Mouse (Mus musculus): Measurements from ENCODE around the gene A730015C16Rik. TPM values are rescaled to one million over a fixed set of nuclear protein-coding genes. Genes with fewer than 3 reads are reported as not detected.

Gene A730015C16Rik
- 1.4 and 1.6 TPM in 2 replicates for polyA plus RNA-seq (2014; fragmentation: Nextera tagmentation; extraction: Ambion mirVana)

- ATAC-seq (replicated peaks; ENCODE audit: low FRiP score, low TSS enrichment, low read depth) (no peak), DNase-seq (ENCODE audit: low spot score) (no peak)
- Histone ChIP-seq H3K4me2 (ENCODE audit: low read length) (peak within 1 kb of the TSS; percentile 92), H3K27me3 (replicated peaks; ENCODE audit: control insufficient read depth, insufficient read depth, low read length) (no peaks in the 10 kb centered on the region), H3K9me3 (ENCODE audit: control insufficient read depth, low read length) (no peaks in the 10 kb centered on the region), H3K4me3 (ENCODE audit: low read depth, low read length) (peak within 1 kb of the TSS; percentile 94), H3K27ac (ENCODE audit: low read depth) (peak within 1 kb of the TSS; percentile 89), H3K9ac (ENCODE audit: low read length) (peak within 1 kb of the TSS; percentile 90), H3K36me3 (ENCODE audit: control insufficient read depth, insufficient read depth, low read length) (peaks cover 21% of the 10 kb centered on the region; the same call in 1 of the 2 replicates), H3K4me1 (replicated peaks; ENCODE audit: control insufficient read depth, insufficient read depth, low read length) (peaks cover 13% of the 10 kb centered on the region)
- WGBS, result 7% methylated on average over 20 of the region's 20 CpGs
These were observed at the start of gene A730015C16Rik for GRCm38 (mm10) chr4:108848505-108848848. A730015C16Rik (minus strand) TSS chr4:108848619.

- H3K27ac ChIP-seq (ENCODE audit: low read depth), result no peak overlapping the region
- no peaks in the 10 kb centered on the region for H3K4me1 ChIP-seq (replicated peaks; ENCODE audit: control insufficient read depth, insufficient read depth, low read length)
- H3K9ac ChIP-seq (ENCODE audit: low read length), result no peak overlapping the region
- DNase-seq (ENCODE audit: low spot score) (no peak), ATAC-seq (replicated peaks; ENCODE audit: low FRiP score, low TSS enrichment, low read depth) (no peak)
- no peaks in the 10 kb centered on the region for H3K9me3 ChIP-seq (ENCODE audit: control insufficient read depth, low read length)
- no peak overlapping the region for H3K4me3 ChIP-seq (ENCODE audit: low read depth, low read length)
- no peaks in the 10 kb centered on the region for H3K36me3 ChIP-seq (ENCODE audit: control insufficient read depth, insufficient read depth, low read length)
- 87% methylated on average over 6 of the region's 6 CpGs for WGBS
- H3K4me2 ChIP-seq (ENCODE audit: low read length), result no peak overlapping the region
- H3K27me3 ChIP-seq (replicated peaks; ENCODE audit: control insufficient read depth, insufficient read depth, low read length), result no peaks in the 10 kb centered on the region
These were observed 42.5 kb upstream of the A730015C16Rik start for GRCm38 (mm10) chr4:108890876-108891275.

DNA sequence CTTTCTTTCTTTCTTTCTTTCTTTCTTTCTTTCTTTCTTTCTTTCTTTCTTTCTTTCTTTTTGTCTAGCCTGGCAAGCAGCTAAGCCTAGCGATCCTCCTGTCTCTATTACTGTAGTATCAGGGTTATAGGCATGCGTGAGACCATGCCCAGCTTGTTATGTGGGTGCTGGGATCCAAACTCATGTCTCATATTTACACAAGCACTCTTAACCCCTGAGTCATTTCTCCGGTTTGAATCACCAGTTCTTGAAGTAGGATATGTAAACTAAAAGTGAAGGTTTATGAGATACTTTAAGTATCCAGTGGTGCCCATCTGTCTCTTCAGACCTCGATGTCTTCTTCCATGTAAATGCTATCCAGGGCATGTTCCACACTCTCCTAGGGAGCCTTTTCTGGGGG, 39.0 kb upstream of the A730015C16Rik start:
- H3K4me2 ChIP-seq (ENCODE audit: low read length), result no peak overlapping the region
- WGBS, result 65% methylated on average over 4 of the region's 4 CpGs
- no peaks in the 10 kb centered on the region for H3K36me3 ChIP-seq (ENCODE audit: control insufficient read depth, insufficient read depth, low read length)
- no peak overlapping the region for H3K4me3 ChIP-seq (ENCODE audit: low read depth, low read length)
- H3K27me3 ChIP-seq (replicated peaks; ENCODE audit: control insufficient read depth, insufficient read depth, low read length), result no peaks in the 10 kb centered on the region
- H3K9ac ChIP-seq (ENCODE audit: low read length), result no peak overlapping the region
- DNase-seq (ENCODE audit: low spot score), result no peak
- no peaks in the 10 kb centered on the region for H3K9me3 ChIP-seq (ENCODE audit: control insufficient read depth, low read length)
- no peak for ATAC-seq (replicated peaks; ENCODE audit: low FRiP score, low TSS enrichment, low read depth)
- H3K4me1 ChIP-seq (replicated peaks; ENCODE audit: control insufficient read depth, insufficient read depth, low read length), result no peaks in the 10 kb centered on the region
- no peak overlapping the region for H3K27ac ChIP-seq (ENCODE audit: low read depth)

DNA sequence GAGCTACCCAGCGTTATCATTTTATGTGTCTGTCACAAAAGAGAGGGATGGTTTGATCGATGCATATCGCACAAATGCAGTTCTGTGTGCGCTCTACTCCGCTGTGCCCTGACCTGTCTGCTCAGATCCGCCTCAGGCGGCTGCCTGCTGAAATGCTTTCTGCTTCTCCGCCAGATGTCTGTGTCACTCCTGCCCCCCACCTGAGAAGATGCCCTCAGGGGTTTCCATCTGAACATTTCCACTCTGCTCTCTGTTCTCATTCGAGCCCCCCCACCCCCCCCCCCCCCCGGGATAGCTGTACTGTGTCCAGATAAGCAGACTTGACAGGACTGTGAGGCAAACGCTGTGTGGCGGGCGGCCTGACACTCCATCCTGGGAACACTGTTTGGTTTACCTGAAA, 35.4 kb upstream of the A730015C16Rik start:
- no peak overlapping the region for H3K4me3 ChIP-seq (ENCODE audit: low read depth, low read length)
- H3K4me2 ChIP-seq (ENCODE audit: low read length), result no peak overlapping the region
- H3K9me3 ChIP-seq (ENCODE audit: control insufficient read depth, low read length), result no peaks in the 10 kb centered on the region
- no peaks in the 10 kb centered on the region for H3K27me3 ChIP-seq (replicated peaks; ENCODE audit: control insufficient read depth, insufficient read depth, low read length)
- 55% methylated on average over 13 of the region's 13 CpGs for WGBS
- no peaks in the 10 kb centered on the region for H3K36me3 ChIP-seq (ENCODE audit: control insufficient read depth, insufficient read depth, low read length)
- DNase-seq (ENCODE audit: low spot score) (no peak), ATAC-seq (replicated peaks; ENCODE audit: low FRiP score, low TSS enrichment, low read depth) (no peak)
- H3K4me1 ChIP-seq (replicated peaks; ENCODE audit: control insufficient read depth, insufficient read depth, low read length), result no peaks in the 10 kb centered on the region
- H3K27ac ChIP-seq (ENCODE audit: low read depth), result no peak overlapping the region
- no peak overlapping the region for H3K9ac ChIP-seq (ENCODE audit: low read length)

DNA sequence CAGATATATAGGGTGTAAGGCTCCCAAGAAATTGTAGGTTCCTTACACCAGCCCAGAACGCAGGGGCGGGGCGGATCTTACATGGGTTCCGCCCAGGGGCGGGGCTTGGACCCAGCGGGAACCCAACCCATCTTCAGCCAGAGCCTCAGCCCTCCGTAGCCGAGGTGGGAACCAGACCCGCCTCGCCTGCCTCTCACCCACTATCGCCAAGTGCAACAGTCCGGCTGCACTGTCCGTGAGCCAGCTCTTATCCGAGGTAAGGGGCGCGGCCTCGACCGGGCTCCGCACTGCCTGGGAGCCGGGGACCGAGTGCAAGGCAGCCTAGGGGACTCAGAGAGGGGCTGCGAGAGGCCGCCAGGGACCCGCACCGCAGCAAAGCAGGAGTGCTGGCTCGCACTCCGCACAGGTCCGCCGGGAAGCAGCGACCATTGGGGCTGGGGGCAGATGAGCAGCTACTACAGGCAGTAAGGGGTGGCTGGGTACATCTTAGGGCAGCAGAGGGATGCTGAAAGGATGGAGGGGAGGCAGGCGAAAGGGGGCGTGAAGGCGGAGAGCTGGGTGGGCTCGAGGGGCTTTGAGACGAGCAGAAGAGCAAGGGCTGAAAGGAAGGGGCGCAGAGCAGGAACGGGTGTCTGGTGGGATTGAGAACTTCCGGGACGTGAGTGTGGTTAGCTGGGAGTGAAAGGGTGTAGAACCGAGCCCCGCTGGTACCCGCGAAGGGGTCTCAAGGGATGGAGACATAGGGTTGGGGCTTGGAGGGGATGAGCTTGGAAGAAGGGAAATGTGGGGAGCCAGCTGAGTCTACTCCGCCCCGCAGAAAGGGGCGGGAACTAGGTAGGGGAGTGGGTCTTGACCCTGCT, 30.8 kb upstream of the A730015C16Rik start, which contains the start of gene Rab3b:
Rab3b (plus strand) TSS at position 101 of the 860 bp plus-strand sequence.
- WGBS, result under 1% methylated on average over 46 of the region's 46 CpGs

DNA sequence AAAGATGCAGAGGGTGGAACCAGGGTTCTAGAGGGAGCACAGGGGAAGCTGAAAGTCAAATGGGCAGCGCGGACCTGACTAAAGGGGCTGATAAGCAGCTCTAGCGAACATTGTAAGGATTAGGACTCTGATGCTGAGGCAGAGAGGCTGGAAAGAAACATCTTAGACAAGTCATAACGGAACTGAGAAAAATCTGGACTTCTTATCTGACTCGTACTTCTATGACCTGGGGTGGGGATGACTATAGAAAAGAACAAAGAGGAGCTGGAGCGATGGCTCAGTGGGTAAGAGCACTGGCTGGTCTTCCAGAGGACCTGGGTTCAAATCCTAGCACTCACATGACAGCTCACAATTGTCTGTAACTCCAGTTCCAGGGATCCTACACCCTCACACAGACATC, 29.5 kb upstream of the A730015C16Rik start:
- H3K4me3 ChIP-seq (ENCODE audit: low read depth, low read length), result no peak overlapping the region
- DNase-seq (ENCODE audit: low spot score), result no peak
- no peaks in the 10 kb centered on the region for H3K9me3 ChIP-seq (ENCODE audit: control insufficient read depth, low read length)
- no peak overlapping the region for H3K4me2 ChIP-seq (ENCODE audit: low read length)
- no peak for ATAC-seq (replicated peaks; ENCODE audit: low FRiP score, low TSS enrichment, low read depth)
- H3K9ac ChIP-seq (ENCODE audit: low read length), result no peak overlapping the region
- H3K27me3 ChIP-seq (replicated peaks; ENCODE audit: control insufficient read depth, insufficient read depth, low read length), result no peaks in the 10 kb centered on the region
- H3K4me1 ChIP-seq (replicated peaks; ENCODE audit: control insufficient read depth, insufficient read depth, low read length), result no peaks in the 10 kb centered on the region
- 78% methylated on average over 6 of the region's 6 CpGs for WGBS
- no peaks in the 10 kb centered on the region for H3K36me3 ChIP-seq (ENCODE audit: control insufficient read depth, insufficient read depth, low read length)
- no peak overlapping the region for H3K27ac ChIP-seq (ENCODE audit: low read depth)

More for the DNA sequence above, 30.8 kb upstream of the A730015C16Rik start, which contains the start of gene Rab3b:
- ATAC-seq (replicated peaks; ENCODE audit: low FRiP score, low TSS enrichment, low read depth) (peak; percentile 92), DNase-seq (ENCODE audit: low spot score) (peak; percentile 83)
- Histone ChIP-seq H3K4me2 (ENCODE audit: low read length) (peak within 1 kb of the TSS; percentile 92), H3K4me1 (replicated peaks; ENCODE audit: control insufficient read depth, insufficient read depth, low read length) (no peaks in the 10 kb centered on the region), H3K9ac (ENCODE audit: low read length) (peak within 1 kb of the TSS; percentile 34), H3K27me3 (replicated peaks; ENCODE audit: control insufficient read depth, insufficient read depth, low read length) (no peaks in the 10 kb centered on the region), H3K27ac (ENCODE audit: low read depth) (no peak within 1 kb of the TSS), H3K36me3 (ENCODE audit: control insufficient read depth, insufficient read depth, low read length) (no peaks in the 10 kb centered on the region), H3K9me3 (ENCODE audit: control insufficient read depth, low read length) (no peaks in the 10 kb centered on the region), H3K4me3 (ENCODE audit: low read depth, low read length) (peak within 1 kb of the TSS; percentile 53)

DNA sequence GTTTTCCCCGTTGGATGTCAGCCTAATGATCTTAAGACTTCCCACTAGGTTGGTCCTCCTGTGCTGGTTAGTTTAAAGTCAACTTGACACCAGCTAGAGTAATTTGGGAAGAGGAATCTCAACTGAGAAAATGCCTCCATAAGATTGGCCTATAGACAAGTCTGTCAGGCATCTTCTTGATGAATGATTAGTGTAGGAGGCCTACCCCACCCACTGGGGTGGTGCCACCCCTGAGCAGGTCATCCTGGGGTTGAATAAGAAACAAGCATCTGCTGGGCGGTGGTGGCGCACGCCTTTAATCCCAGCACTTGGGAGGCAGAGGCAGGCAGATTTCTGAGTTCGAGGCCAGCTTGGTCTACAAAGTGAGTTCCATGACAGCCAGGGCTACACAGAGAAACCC, 25.3 kb upstream of the A730015C16Rik start:
- Histone ChIP-seq H3K9ac (ENCODE audit: low read length) (no peak overlapping the region), H3K27me3 (replicated peaks; ENCODE audit: control insufficient read depth, insufficient read depth, low read length) (no peaks in the 10 kb centered on the region), H3K4me2 (ENCODE audit: low read length) (no peak overlapping the region), H3K27ac (ENCODE audit: low read depth) (no peak overlapping the region), H3K4me3 (ENCODE audit: low read depth, low read length) (no peak overlapping the region), H3K36me3 (ENCODE audit: control insufficient read depth, insufficient read depth, low read length) (no peaks in the 10 kb centered on the region), H3K9me3 (ENCODE audit: control insufficient read depth, low read length) (no peaks in the 10 kb centered on the region), H3K4me1 (replicated peaks; ENCODE audit: control insufficient read depth, insufficient read depth, low read length) (no peaks in the 10 kb centered on the region)
- DNase-seq (ENCODE audit: low spot score), result no peak
- no peak for ATAC-seq (replicated peaks; ENCODE audit: low FRiP score, low TSS enrichment, low read depth)
- 86% methylated on average over 5 of the region's 5 CpGs for WGBS

GRCm38 (mm10) chr4:108869730-108870374, 21.4 kb upstream of the A730015C16Rik start:
- H3K27ac ChIP-seq (ENCODE audit: low read depth), result no peak overlapping the region
- H3K9ac ChIP-seq (ENCODE audit: low read length), result no peak overlapping the region
- peak; percentile 74; the same call in 1 of the 2 replicates for ATAC-seq (replicated peaks; ENCODE audit: low FRiP score, low TSS enrichment, low read depth)
- 35% methylated on average over 10 of the region's 10 CpGs for WGBS
- H3K4me3 ChIP-seq (ENCODE audit: low read depth, low read length), result no peak overlapping the region
- no peaks in the 10 kb centered on the region for H3K4me1 ChIP-seq (replicated peaks; ENCODE audit: control insufficient read depth, insufficient read depth, low read length)
- H3K9me3 ChIP-seq (ENCODE audit: control insufficient read depth, low read length), result no peaks in the 10 kb centered on the region
- no peaks in the 10 kb centered on the region for H3K36me3 ChIP-seq (ENCODE audit: control insufficient read depth, insufficient read depth, low read length)
- DNase-seq (ENCODE audit: low spot score), result peak; percentile 94
- H3K4me2 ChIP-seq (ENCODE audit: low read length), result no peak overlapping the region
- H3K27me3 ChIP-seq (replicated peaks; ENCODE audit: control insufficient read depth, insufficient read depth, low read length), result no peaks in the 10 kb centered on the region
